Mouse (Mus musculus): ENCODE data around the gene Ankrd55. TPM values are rescaled to one million over a fixed set of nuclear protein-coding genes. Genes with fewer than 3 reads are reported as not detected.

The Ankrd55 gene
- polyA plus RNA-seq, 1 experiment: 0.08 TPM

- Histone ChIP-seq H3K27me3 (replicated peaks; ENCODE audit: control insufficient read depth, insufficient read depth, low read length) (no peaks in the 10 kb centered on the region), H3K27ac (ENCODE audit: insufficient read depth, low read depth, low read length) (no peak overlapping the region), H3K4me1 (ENCODE audit: control insufficient read depth, insufficient read depth, low read length) (peaks cover 4% of the 10 kb centered on the region; the same call in 1 of the 2 replicates), H3K36me3 (ENCODE audit: control insufficient read depth, insufficient read depth, low read length) (no peaks in the 10 kb centered on the region), H3K4me3 (ENCODE audit: insufficient read depth, low read depth, low read length) (no peak overlapping the region)
- TF ChIP-seq POLR2A (IDR thresholded peaks at IDR 0.05; ENCODE audit: low read depth, low read length) (no peak), CTCF (conservative IDR thresholded peaks at IDR 0.05; ENCODE audit: insufficient read depth, insufficient read length, low read depth, low read length) (no peak)
- DNase-seq: peak; percentile 94
- 36% methylated on average over 8 of the region's 8 CpGs for WGBS
These were observed 87.5 kb downstream of the Ankrd55 start for GRCm38 (mm10) chr13:112375766-112376165.

DNA sequence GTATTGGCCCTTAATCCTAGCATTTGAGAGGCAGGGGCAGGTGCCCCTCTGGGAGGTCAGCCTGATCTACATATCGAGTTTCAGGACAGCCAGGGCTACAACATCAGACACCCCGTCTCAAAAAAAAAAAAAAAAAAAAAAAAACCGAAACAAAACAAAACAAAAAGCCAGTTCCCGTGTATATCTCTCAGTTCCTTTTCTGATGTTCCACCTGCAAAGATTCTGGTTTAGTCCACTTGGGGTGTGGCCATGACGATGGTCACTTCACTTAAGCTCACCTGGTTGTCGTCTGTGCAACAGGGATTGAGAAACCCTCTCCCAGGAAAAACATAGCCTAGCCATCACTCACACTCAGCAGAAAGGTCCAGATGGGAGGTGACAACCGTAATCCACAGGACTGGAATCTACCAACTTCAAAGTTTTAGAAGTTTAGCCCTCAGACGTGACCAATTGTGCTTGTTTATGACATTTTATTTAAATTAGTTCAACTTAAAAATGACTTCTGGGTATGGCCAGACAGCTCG, 90.6 kb downstream of the Ankrd55 start:
- DNase-seq: no peak
- no peak overlapping the region for H3K27ac ChIP-seq (ENCODE audit: insufficient read depth, low read depth, low read length)

DNA sequence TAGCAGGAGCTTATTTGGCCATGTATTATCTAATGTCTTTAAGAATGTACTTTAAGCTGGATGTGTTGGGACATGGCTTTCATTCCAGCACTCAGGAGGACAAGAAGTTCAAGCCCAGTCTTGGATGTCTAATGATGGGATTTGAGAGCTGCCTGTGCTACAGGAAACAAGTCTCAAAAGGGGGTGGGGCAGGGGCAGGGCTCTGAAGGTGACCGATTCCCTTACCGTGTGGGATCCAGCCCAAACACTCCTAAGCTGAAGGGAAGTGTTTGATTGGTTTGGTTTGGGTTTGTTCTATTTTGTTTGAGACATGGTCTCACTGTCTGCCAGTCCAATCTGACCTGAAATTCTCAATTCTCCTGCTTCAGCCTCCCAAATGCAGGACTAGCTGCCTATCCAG, 93.2 kb downstream of the Ankrd55 start:
- Histone ChIP-seq H3K27me3 (replicated peaks; ENCODE audit: control insufficient read depth, insufficient read depth, low read length) (no peaks in the 10 kb centered on the region), H3K4me1 (ENCODE audit: control insufficient read depth, insufficient read depth, low read length) (0 out of 2 replicates have a peak, but pooled peaks cover 3% of the 10 kb centered on the region), H3K27ac (ENCODE audit: insufficient read depth, low read depth, low read length) (no peak overlapping the region), H3K4me3 (ENCODE audit: insufficient read depth, low read depth, low read length) (no peak overlapping the region), H3K36me3 (ENCODE audit: control insufficient read depth, insufficient read depth, low read length) (no peaks in the 10 kb centered on the region)
- no peak for DNase-seq
- TF ChIP-seq CTCF (conservative IDR thresholded peaks at IDR 0.05; ENCODE audit: insufficient read depth, insufficient read length, low read depth, low read length): no peak
- no peak for TF ChIP-seq POLR2A (IDR thresholded peaks at IDR 0.05; ENCODE audit: low read depth, low read length)
- 79% methylated on average over 2 of the region's 2 CpGs for WGBS

More for the DNA sequence above, 90.6 kb downstream of the Ankrd55 start:
- H3K27me3 ChIP-seq (replicated peaks; ENCODE audit: control insufficient read depth, insufficient read depth, low read length): no peaks in the 10 kb centered on the region
- H3K36me3 ChIP-seq (ENCODE audit: control insufficient read depth, insufficient read depth, low read length): no peaks in the 10 kb centered on the region
- H3K4me3 ChIP-seq (ENCODE audit: insufficient read depth, low read depth, low read length): no peak overlapping the region
- TF ChIP-seq POLR2A (IDR thresholded peaks at IDR 0.05; ENCODE audit: low read depth, low read length) (no peak), CTCF (conservative IDR thresholded peaks at IDR 0.05; ENCODE audit: insufficient read depth, insufficient read length, low read depth, low read length) (no peak)
- WGBS: 82% methylated on average over 9 of the region's 9 CpGs
- H3K4me1 ChIP-seq (ENCODE audit: control insufficient read depth, insufficient read depth, low read length): peaks cover 4% of the 10 kb centered on the region; the same call in 1 of the 2 replicates

DNA sequence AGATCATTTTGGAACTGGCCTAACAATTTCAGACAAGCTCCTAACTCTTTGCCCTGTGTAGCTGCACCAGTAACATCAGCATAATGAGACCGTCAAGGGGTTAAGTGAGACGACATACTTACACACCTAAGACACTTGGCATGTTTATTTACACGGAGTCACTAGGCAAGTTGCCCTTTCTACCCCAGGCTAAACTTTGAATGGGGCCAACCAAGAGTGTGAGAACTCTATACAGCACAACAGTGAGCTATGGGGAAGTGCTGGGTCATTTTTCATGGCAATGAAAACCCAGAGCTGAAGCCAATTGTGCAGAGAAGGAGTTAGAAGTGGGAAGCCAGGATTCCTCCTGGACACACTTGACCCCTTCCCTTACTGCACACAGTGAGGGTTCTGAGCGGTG, 94.2 kb downstream of the Ankrd55 start:
- no peak for DNase-seq
- Histone ChIP-seq H3K4me3 (ENCODE audit: insufficient read depth, low read depth, low read length) (no peak overlapping the region), H3K27ac (ENCODE audit: insufficient read depth, low read depth, low read length) (no peak overlapping the region), H3K4me1 (ENCODE audit: control insufficient read depth, insufficient read depth, low read length) (0 out of 2 replicates have a peak, but pooled peaks cover 3% of the 10 kb centered on the region), H3K27me3 (replicated peaks; ENCODE audit: control insufficient read depth, insufficient read depth, low read length) (no peaks in the 10 kb centered on the region), H3K36me3 (ENCODE audit: control insufficient read depth, insufficient read depth, low read length) (no peaks in the 10 kb centered on the region)
- TF ChIP-seq POLR2A (IDR thresholded peaks at IDR 0.05; ENCODE audit: low read depth, low read length) (no peak), CTCF (conservative IDR thresholded peaks at IDR 0.05; ENCODE audit: insufficient read depth, insufficient read length, low read depth, low read length) (no peak)
- WGBS: 67% methylated on average over 4 of the region's 4 CpGs

DNA sequence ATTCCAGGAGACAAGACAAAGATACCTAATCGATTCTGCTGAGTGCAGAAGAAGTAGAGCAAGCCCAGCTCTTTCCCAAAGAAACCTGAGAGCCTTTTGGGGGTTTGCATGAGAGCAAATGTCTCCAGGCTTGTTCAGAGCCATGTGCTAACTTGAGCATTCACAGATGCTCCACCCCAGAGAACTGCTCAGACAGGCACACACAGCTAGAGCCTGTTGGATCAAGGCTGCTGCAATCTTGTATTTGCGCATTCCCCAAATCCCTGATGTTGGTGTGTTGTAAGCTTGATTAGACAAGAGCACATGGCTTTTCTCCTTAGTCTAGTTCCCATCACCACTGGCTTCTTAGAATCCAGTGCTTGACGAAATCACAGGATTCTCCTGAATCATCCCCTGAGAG, 94.7 kb downstream of the Ankrd55 start:
- H3K4me1 ChIP-seq (ENCODE audit: control insufficient read depth, insufficient read depth, low read length): 0 out of 2 replicates have a peak, but pooled peaks cover 3% of the 10 kb centered on the region
- H3K36me3 ChIP-seq (ENCODE audit: control insufficient read depth, insufficient read depth, low read length): no peaks in the 10 kb centered on the region
- no peak for TF ChIP-seq CTCF (conservative IDR thresholded peaks at IDR 0.05; ENCODE audit: insufficient read depth, insufficient read length, low read depth, low read length)
- no peak for TF ChIP-seq POLR2A (IDR thresholded peaks at IDR 0.05; ENCODE audit: low read depth, low read length)
- DNase-seq: no peak
- H3K27me3 ChIP-seq (replicated peaks; ENCODE audit: control insufficient read depth, insufficient read depth, low read length): no peaks in the 10 kb centered on the region
- 80% methylated on average over 3 of the region's 3 CpGs for WGBS
- H3K27ac ChIP-seq (ENCODE audit: insufficient read depth, low read depth, low read length): no peak overlapping the region
- no peak overlapping the region for H3K4me3 ChIP-seq (ENCODE audit: insufficient read depth, low read depth, low read length)

GRCm38 (mm10) chr13:112383941-112384659, 95.8 kb downstream of the Ankrd55 start:
- H3K36me3 ChIP-seq (ENCODE audit: control insufficient read depth, insufficient read depth, low read length): no peaks in the 10 kb centered on the region
- no peak for TF ChIP-seq CTCF (conservative IDR thresholded peaks at IDR 0.05; ENCODE audit: insufficient read depth, insufficient read length, low read depth, low read length)
- no peak for TF ChIP-seq POLR2A (IDR thresholded peaks at IDR 0.05; ENCODE audit: low read depth, low read length)
- WGBS: 60% methylated on average over 11 of the region's 11 CpGs
- no peak overlapping the region for H3K27ac ChIP-seq (ENCODE audit: insufficient read depth, low read depth, low read length)
- no peak overlapping the region for H3K4me3 ChIP-seq (ENCODE audit: insufficient read depth, low read depth, low read length)
- no peaks in the 10 kb centered on the region for H3K27me3 ChIP-seq (replicated peaks; ENCODE audit: control insufficient read depth, insufficient read depth, low read length)
- DNase-seq: peak; percentile 28
- H3K4me1 ChIP-seq (ENCODE audit: control insufficient read depth, insufficient read depth, low read length): 0 out of 2 replicates have a peak, but pooled peaks cover 3% of the 10 kb centered on the region

- no peak overlapping the region for H3K4me3 ChIP-seq (ENCODE audit: insufficient read depth, low read depth, low read length)
- H3K27me3 ChIP-seq (replicated peaks; ENCODE audit: control insufficient read depth, insufficient read depth, low read length): no peaks in the 10 kb centered on the region
- WGBS: 95% methylated on average over 9 of the region's 9 CpGs
- H3K4me1 ChIP-seq (ENCODE audit: control insufficient read depth, insufficient read depth, low read length): 0 out of 2 replicates have a peak, but pooled peaks cover 3% of the 10 kb centered on the region
- TF ChIP-seq POLR2A (IDR thresholded peaks at IDR 0.05; ENCODE audit: low read depth, low read length) (no peak), CTCF (conservative IDR thresholded peaks at IDR 0.05; ENCODE audit: insufficient read depth, insufficient read length, low read depth, low read length) (no peak)
- H3K27ac ChIP-seq (ENCODE audit: insufficient read depth, low read depth, low read length): no peak overlapping the region
- H3K36me3 ChIP-seq (ENCODE audit: control insufficient read depth, insufficient read depth, low read length): no peaks in the 10 kb centered on the region
- DNase-seq: no peak
These were observed 96.8 kb downstream of the Ankrd55 start for GRCm38 (mm10) chr13:112385040-112385439.
